In genomic region chr8:79339555-79339954, GRCm38 (mm10) we compare ENCODE assay signal across 9 mouse cellular contexts. TPM values are rescaled to one million over a fixed set of nuclear protein-coding genes. Genes with fewer than 3 reads are reported as not detected.
DNase-seq lines count a peak whose midpoint lies in the region; ATAC-seq and TF ChIP-seq lines count a peak whose summit lies in the region.
"Had no signal": no experiment of that assay in that cellular context is flagged by ENCODE, and none has a peak within 500 bp of the region (broad histone marks: within the 10 kb centered on the region; RNA-seq: fewer than 3 reads in every experiment).

No protein-coding gene starts in this region.

- TF ChIP-seq RAD21 in CH12.LX (IDR thresholded peaks at IDR 0.05; ENCODE audit: low read depth, low read length) = peak; percentile 69

- H3K36me3 ChIP-seq in heart, embryonic 10.5 days = peaks cover 58% of the 10 kb centered on the region
- no peaks in the 10 kb centered on the region for H3K36me3 ChIP-seq in CH12.LX (replicated peaks in 1 of 2; ENCODE audit: control insufficient read depth in 1 of 2, insufficient read depth in 1 of 2, low read length in 1 of 2)
- peaks cover 28% of the 10 kb centered on the region for H3K36me3 ChIP-seq in hindbrain, embryonic 16.5 days (ENCODE audit: control insufficient read depth, insufficient read depth, low read length)

- H3K4me3 ChIP-seq in heart, embryonic 10.5 days = no peak overlapping the region
- no peak overlapping the region for H3K4me3 ChIP-seq in CH12.LX (replicated peaks in 1 of 3; ENCODE audit: low read depth in 2 of 3, low read length in 2 of 3, poor library complexity in 1 of 3)
- H3K4me3 ChIP-seq in hindbrain, embryonic 16.5 days (ENCODE audit: low read length) = no peak overlapping the region

- intact Hi-C loops in gastrocnemius, postnatal 14 days (cut with DNase I; ENCODE audit: low total_unique reads) = no loop called here

- no peaks in the 10 kb centered on the region for H3K4me1 ChIP-seq in heart, embryonic 10.5 days
- no peaks in the 10 kb centered on the region for H3K4me1 ChIP-seq in CH12.LX (ENCODE audit: control insufficient read depth in 1 of 2, insufficient read depth in 2 of 2)
- no peaks in the 10 kb centered on the region for H3K4me1 ChIP-seq in hindbrain, embryonic 16.5 days (ENCODE audit: control insufficient read depth, insufficient read depth, low read depth, low read length)

- dilution Hi-C loops in CH12.LX (cut with MboI; ENCODE audit: extremely low pct_ligation_motif_present, extremely low pct_unique_long_range_greater_than_20kb, low sequenced_read_pairs) = no loop called here

- no peaks in the 10 kb centered on the region for H3K9me3 ChIP-seq in heart, embryonic 10.5 days
- no peaks in the 10 kb centered on the region for H3K9me3 ChIP-seq in CH12.LX (replicated peaks; ENCODE audit: low read length)
- H3K9me3 ChIP-seq in hindbrain, embryonic 16.5 days (ENCODE audit: control insufficient read depth, low read length) = no peaks in the 10 kb centered on the region

- TF ChIP-seq CTCF in CH12.LX (conservative IDR thresholded peaks at IDR 0.05 in 1 of 2, IDR thresholded peaks at IDR 0.05 in 1 of 2; ENCODE audit: low read depth in 2 of 2, low read length in 2 of 2) = peak; percentile 56 to 77

- in situ Hi-C loops in CH12.LX (cut with MboI; ENCODE audit: low pct_ligation_motif_present, low pct_unique_long_range_greater_than_20kb, low sequenced_read_pairs) = no loop called here

- TF ChIP-seq EP300 in CH12.LX (IDR thresholded peaks at IDR 0.05; ENCODE audit: low read length) = no peak

- no peak overlapping the region for H3K27ac ChIP-seq in heart, embryonic 10.5 days
- no peak overlapping the region for H3K27ac ChIP-seq in CH12.LX (ENCODE audit: insufficient read depth, low read depth)
- H3K27ac ChIP-seq in hindbrain, embryonic 16.5 days (ENCODE audit: low read depth, low read length) = no peak overlapping the region
- H3K27ac ChIP-seq: macrophage had no signal

- peak; percentile 81 for ATAC-seq in megakaryocyte progenitor cell, adult 5-6 weeks (replicated peaks; ENCODE audit: poor library complexity)
- no peak for ATAC-seq in erythroblast, adult 5-6 weeks (replicated peaks; ENCODE audit: low FRiP score, poor library complexity, severe bottlenecking)
- ATAC-seq in hindbrain, embryonic 16.5 days = no peak

- H3K27me3 ChIP-seq in heart, embryonic 10.5 days (ENCODE audit: insufficient read depth, poor library complexity, severe bottlenecking) = no peaks in the 10 kb centered on the region
- peaks cover 18% of the 10 kb centered on the region for H3K27me3 ChIP-seq in CH12.LX (replicated peaks)
- H3K27me3 ChIP-seq in hindbrain, embryonic 16.5 days (replicated peaks; ENCODE audit: control insufficient read depth, insufficient read depth, low read length) = no peaks in the 10 kb centered on the region

- DNase-seq in heart, adult 18-20 months = peak; percentile 53 to 69
- DNase-seq in heart, embryonic 10.5 days (ENCODE audit: low spot score) = no peak
- DNase-seq in 3T3-L1 (ENCODE audit: low read depth, low spot score) (peak; percentile 42), CH12.LX (ENCODE audit: extremely low read depth) (peak; percentile 35)
- DNase-seq in gastrocnemius, postnatal 14 days = peak; percentile 48

- TF ChIP-seq POLR2A in CH12.LX (IDR thresholded peaks at IDR 0.05; ENCODE audit: low read depth, low read length) = no peak

- H3K4me2 ChIP-seq in CH12.LX (ENCODE audit: insufficient read depth, low read depth, poor library complexity, severe bottlenecking) = no peak overlapping the region
- H3K4me2 ChIP-seq in hindbrain, embryonic 16.5 days (ENCODE audit: low read length) = no peak overlapping the region

- H3K9ac ChIP-seq in CH12.LX (ENCODE audit: insufficient read depth, low read depth) = no peak overlapping the region
- H3K9ac ChIP-seq in hindbrain, embryonic 16.5 days (ENCODE audit: low read depth, low read length) = no peak overlapping the region

- WGBS in heart, embryonic 10.5 days = 77% methylated on average over 9 of the region's 9 CpGs
- 77% methylated on average over 9 of the region's 9 CpGs for WGBS in hindbrain, embryonic 16.5 days

- H3K79me2 ChIP-seq in CH12.LX (replicated peaks; ENCODE audit: control insufficient read depth, extremely low read depth, insufficient read depth, poor library complexity, severe bottlenecking) = no peaks in the 10 kb centered on the region

TF ChIP-seq in CH12.LX, 34 proteins besides CTCF, POLR2A, EP300 and RAD21:
- TF ChIP-seq TCF12 (IDR thresholded peaks at IDR 0.05; ENCODE audit: low read depth, low read length) = no peak
- TF ChIP-seq HCFC1 (IDR thresholded peaks at IDR 0.05; ENCODE audit: low read depth, low read length) = no peak
- TF ChIP-seq SMC3 (IDR thresholded peaks at IDR 0.05; ENCODE audit: low read depth, low read length) = peak; percentile 82

RNA-seq across cellular contexts. Expression of gene Mmaa, which starts 44.8 kb away (rescaled TPM):
- 10 to 100 TPM; 39.9 to 44.5 TPM for total RNA-seq in heart, adult 18-20 months (2021)
- 9.5 and 9.9 TPM in 2 replicates for polyA plus RNA-seq in heart, embryonic 10.5 days (2016; fragmentation: Nextera tagmentation; extraction: Ambion mirVana)
- total RNA-seq in CH12.LX (2012; rRNA removed) (3.5 and 4.7 TPM in 2 replicates), CH12.LX (2014; rRNA removed) (3.0 and 3.3 TPM in 2 replicates)
- 4.1 and 4.9 TPM in 2 replicates for polyA plus RNA-seq in CH12.LX (2012; ENCODE audit: insufficient read length, low read depth)
- 10 to 100 TPM; 15.3 to 15.8 TPM for total RNA-seq in gastrocnemius, postnatal 14 days (2021)
- 3.4 and 3.9 TPM in 2 replicates for total RNA-seq in megakaryocyte progenitor cell, adult 5-6 weeks (2015)
- total RNA-seq in megakaryocyte progenitor cell, adult 5-6 weeks (2017) = 5.0 and 5.1 TPM in 2 replicates
- total RNA-seq in erythroblast, adult 5-6 weeks (2015; ENCODE audit: low replicate concordance) = 0.42 and 2.5 TPM in 2 replicates
- 5.3 TPM in 1 of 2 replicates, not detected in the other for total RNA-seq in erythroblast, adult 5-6 weeks (2017; ENCODE audit: low replicate concordance)
- polyA plus RNA-seq in hindbrain, embryonic 16.5 days (2015; fragmentation: Nextera tagmentation; extraction: Ambion mirVana) = 16.4 and 18.8 TPM in 2 replicates

RNA-seq across cellular contexts. Expression of gene Smad1, which starts 59.8 kb away (rescaled TPM):
- 10 to 100 TPM; 13.2 to 14.7 TPM for total RNA-seq in heart, adult 18-20 months (2021)
- 20.1 and 32.1 TPM in 2 replicates for polyA plus RNA-seq in heart, embryonic 10.5 days (2016; fragmentation: Nextera tagmentation; extraction: Ambion mirVana)
- total RNA-seq in CH12.LX (2012; rRNA removed) (not detected in 2 replicates), CH12.LX (2014; rRNA removed) (not detected in 2 replicates)
- not detected in 2 replicates for polyA plus RNA-seq in CH12.LX (2012; ENCODE audit: insufficient read length, low read depth)
- total RNA-seq in gastrocnemius, postnatal 14 days (2021) = 10 to 100 TPM; 21.2 to 22.5 TPM
- total RNA-seq in megakaryocyte progenitor cell, adult 5-6 weeks (2015) = 12.7 and 15.2 TPM in 2 replicates
- 12.0 and 15.2 TPM in 2 replicates for total RNA-seq in megakaryocyte progenitor cell, adult 5-6 weeks (2017)
- 1.5 and 1.9 TPM in 2 replicates for total RNA-seq in erythroblast, adult 5-6 weeks (2015; ENCODE audit: low replicate concordance)
- 1.9 and 2.6 TPM in 2 replicates for total RNA-seq in erythroblast, adult 5-6 weeks (2017; ENCODE audit: low replicate concordance)
- polyA plus RNA-seq in hindbrain, embryonic 16.5 days (2015; fragmentation: Nextera tagmentation; extraction: Ambion mirVana) = 55.2 and 62.3 TPM in 2 replicates
